Mouse (Mus musculus): ENCODE measurements around the gene Slc35g3. TPM values are rescaled to one million over a fixed set of nuclear protein-coding genes. Genes with fewer than 3 reads are reported as not detected.

Slc35g3 gene
- polyA plus RNA-seq (2014; fragmentation: Illumina TruSeq; extraction: RNeasy Lipid Tissue Mini Kit (QIAGEN cat#74804); ENCODE audit: low read depth, low replicate concordance): 33.7 TPM

GRCm38 (mm10) chr11:69761868-69762267, at the start of gene Slc35g3:
Gene Slc35g3 (minus strand): TSS chr11:69761968.

GRCm38 (mm10) chr11:69804972-69805909, 43.5 kb upstream of the Slc35g3 start, which contains the start of gene Tmem102:
Gene Tmem102 (minus strand): TSS chr11:69805624.

DNA sequence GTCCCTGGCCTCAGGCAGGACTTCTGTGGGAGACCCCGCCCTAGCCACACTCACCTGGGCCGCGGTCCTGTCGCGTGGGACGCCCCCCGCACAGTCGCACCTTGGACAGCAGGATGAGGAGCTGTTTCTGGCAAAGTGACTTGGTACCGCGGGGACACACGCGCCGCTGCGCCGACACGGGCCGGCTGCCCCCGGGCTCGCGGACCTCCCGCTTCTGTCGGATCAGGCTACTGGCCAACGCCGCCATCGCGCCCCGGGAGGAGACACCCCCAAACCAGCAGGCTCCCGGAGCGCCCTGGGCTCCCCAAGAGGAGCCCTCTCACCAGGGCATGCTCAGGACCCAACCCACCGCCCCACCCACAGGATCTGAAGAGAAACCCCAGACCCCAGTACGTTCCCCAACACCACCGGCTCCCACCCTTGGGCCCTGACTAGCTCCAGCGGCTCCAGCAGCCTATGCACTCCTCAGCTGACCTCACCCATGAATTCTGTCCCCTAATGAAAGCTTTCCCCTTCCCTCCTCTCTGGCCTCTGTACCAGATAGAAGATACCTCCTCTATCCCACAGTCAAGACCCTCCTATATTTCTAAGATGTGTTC, 39.7 kb upstream of the Slc35g3 start, which contains the start of gene Fgf11:
Fgf11 (minus strand) TSS at position 479 of the 599 bp plus-strand sequence.

DNA sequence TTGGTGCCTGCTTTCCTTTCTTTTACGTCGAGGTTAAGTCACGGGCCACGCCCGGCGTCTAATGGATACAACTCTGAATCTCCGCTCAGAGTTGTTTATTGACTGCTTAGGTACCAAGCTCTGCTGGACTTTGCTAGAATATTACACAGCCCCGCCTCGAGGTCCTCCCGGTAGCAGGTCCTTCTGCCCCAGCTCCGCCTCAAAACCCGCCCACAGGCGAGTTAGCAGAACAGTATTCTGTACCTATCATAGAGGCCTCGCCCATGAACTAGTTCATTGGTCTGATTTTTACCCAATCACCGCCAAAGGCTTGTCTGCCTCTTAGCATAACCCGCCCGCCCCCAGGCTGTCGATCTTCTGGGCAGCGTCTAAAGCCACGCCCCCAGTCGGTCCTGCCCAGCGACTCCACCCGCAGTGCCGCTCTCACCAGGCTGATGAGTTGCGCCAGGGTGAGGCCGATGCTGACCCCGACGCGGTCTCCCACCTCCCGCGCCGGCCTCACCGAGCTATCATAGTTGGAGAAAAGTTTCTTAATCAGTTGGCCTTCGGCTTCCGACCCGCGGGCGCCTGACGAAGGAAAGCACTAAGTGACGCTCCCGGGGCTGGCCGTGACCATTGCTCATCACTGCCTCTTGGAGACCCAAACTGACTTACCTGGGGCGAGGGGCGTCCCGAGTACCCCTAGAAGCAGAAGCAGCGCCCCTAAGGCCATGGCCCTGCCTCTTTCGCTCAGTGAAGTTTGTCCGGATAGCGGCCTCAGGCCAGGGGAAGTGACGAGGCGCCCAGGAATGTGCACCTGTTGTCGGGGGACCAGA, 33.6 kb upstream of the Slc35g3 start, which contains the start of gene Chrnb1:
Chrnb1 (minus strand) TSS at position 776 of the 815 bp plus-strand sequence.

GRCm38 (mm10) chr11:69765221-69766125, 3.7 kb upstream of the Slc35g3 start, which contains the start of gene Zbtb4:
Gene Zbtb4 (plus strand): TSS chr11:69765912.

DNA sequence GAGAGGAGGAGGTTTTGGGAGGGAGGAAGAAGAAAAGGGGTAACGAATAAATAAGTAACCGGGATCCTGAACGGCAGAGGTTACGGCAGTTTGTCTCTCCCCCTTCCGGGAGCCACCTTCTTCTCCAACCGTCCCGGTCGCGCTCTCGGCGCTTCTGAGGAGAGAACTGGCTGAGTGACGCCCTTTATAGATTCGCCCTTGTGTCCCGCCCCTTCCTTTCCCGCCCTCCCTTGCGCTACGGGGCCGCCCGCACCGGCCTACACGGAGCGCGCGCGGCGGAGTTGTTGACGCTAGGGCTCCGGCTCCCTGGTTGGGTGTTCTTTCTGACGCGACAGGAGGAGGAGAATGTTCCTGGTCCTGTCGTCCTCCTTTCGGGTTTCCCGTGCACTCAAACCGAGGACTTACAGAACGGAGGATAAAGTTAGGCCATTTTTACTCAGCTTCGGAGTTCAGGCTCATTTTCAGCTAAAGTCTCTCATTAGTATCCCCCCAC, 3.2 kb downstream of the Slc35g3 start, which contains the start of gene Polr2a:
Polr2a (minus strand) TSS at position 160 of the 493 bp plus-strand sequence.

Other genes starting within 250 kb of the Slc35g3 start
- gene Dnah2, start 212.9 kb downstream of the Slc35g3 start, polyA plus RNA-seq (2014; fragmentation: Illumina TruSeq; extraction: RNeasy Lipid Tissue Mini Kit (QIAGEN cat#74804); ENCODE audit: low read depth, low replicate concordance): 10.4 TPM
- 0.48 TPM for gene Efnb3, start 201.8 kb downstream of the Slc35g3 start, polyA plus RNA-seq (2014; fragmentation: Illumina TruSeq; extraction: RNeasy Lipid Tissue Mini Kit (QIAGEN cat#74804); ENCODE audit: low read depth, low replicate concordance)
- gene Wrap53, start 181.7 kb downstream of the Slc35g3 start, polyA plus RNA-seq (2014; fragmentation: Illumina TruSeq; extraction: RNeasy Lipid Tissue Mini Kit (QIAGEN cat#74804); ENCODE audit: low read depth, low replicate concordance): 1.1 TPM
- gene Trp53, start 181.6 kb downstream of the Slc35g3 start, polyA plus RNA-seq (2014; fragmentation: Illumina TruSeq; extraction: RNeasy Lipid Tissue Mini Kit (QIAGEN cat#74804); ENCODE audit: low read depth, low replicate concordance): 2.5 TPM
- gene Atp1b2, start 156.0 kb downstream of the Slc35g3 start, polyA plus RNA-seq (2014; fragmentation: Illumina TruSeq; extraction: RNeasy Lipid Tissue Mini Kit (QIAGEN cat#74804); ENCODE audit: low read depth, low replicate concordance): 23.7 TPM
- gene Shbg, start 144.1 kb downstream of the Slc35g3 start, polyA plus RNA-seq (2014; fragmentation: Illumina TruSeq; extraction: RNeasy Lipid Tissue Mini Kit (QIAGEN cat#74804); ENCODE audit: low read depth, low replicate concordance): 2.6 TPM
- gene Sat2, start 139.9 kb downstream of the Slc35g3 start, polyA plus RNA-seq (2014; fragmentation: Illumina TruSeq; extraction: RNeasy Lipid Tissue Mini Kit (QIAGEN cat#74804); ENCODE audit: low read depth, low replicate concordance): 6.7 TPM
- gene Fxr2, start 129.0 kb downstream of the Slc35g3 start, polyA plus RNA-seq (2014; fragmentation: Illumina TruSeq; extraction: RNeasy Lipid Tissue Mini Kit (QIAGEN cat#74804); ENCODE audit: low read depth, low replicate concordance): 16.0 TPM
- gene Sox15, start 106.7 kb downstream of the Slc35g3 start, polyA plus RNA-seq (2014; fragmentation: Illumina TruSeq; extraction: RNeasy Lipid Tissue Mini Kit (QIAGEN cat#74804); ENCODE audit: low read depth, low replicate concordance): not detected
- 8.7 TPM for gene Mpdu1, start 99.3 kb downstream of the Slc35g3 start, polyA plus RNA-seq (2014; fragmentation: Illumina TruSeq; extraction: RNeasy Lipid Tissue Mini Kit (QIAGEN cat#74804); ENCODE audit: low read depth, low replicate concordance)
- 0.91 TPM for gene Cd68, start 95.8 kb downstream of the Slc35g3 start, polyA plus RNA-seq (2014; fragmentation: Illumina TruSeq; extraction: RNeasy Lipid Tissue Mini Kit (QIAGEN cat#74804); ENCODE audit: low read depth, low replicate concordance)
- 265 TPM for gene Eif4a1, start 89.5 kb downstream of the Slc35g3 start, polyA plus RNA-seq (2014; fragmentation: Illumina TruSeq; extraction: RNeasy Lipid Tissue Mini Kit (QIAGEN cat#74804); ENCODE audit: low read depth, low replicate concordance)
- 94.6 TPM for gene Senp3, start 79.9 kb downstream of the Slc35g3 start, polyA plus RNA-seq (2014; fragmentation: Illumina TruSeq; extraction: RNeasy Lipid Tissue Mini Kit (QIAGEN cat#74804); ENCODE audit: low read depth, low replicate concordance)
- 3.8 TPM for gene Tnfsf13, start 76.2 kb downstream of the Slc35g3 start, polyA plus RNA-seq (2014; fragmentation: Illumina TruSeq; extraction: RNeasy Lipid Tissue Mini Kit (QIAGEN cat#74804); ENCODE audit: low read depth, low replicate concordance)
- gene Tnfsf12, start 66.1 kb downstream of the Slc35g3 start, polyA plus RNA-seq (2014; fragmentation: Illumina TruSeq; extraction: RNeasy Lipid Tissue Mini Kit (QIAGEN cat#74804); ENCODE audit: low read depth, low replicate concordance): 0.20 TPM
- 1.7 TPM for gene Tnfsfm13, start 65.9 kb downstream of the Slc35g3 start, polyA plus RNA-seq (2014; fragmentation: Illumina TruSeq; extraction: RNeasy Lipid Tissue Mini Kit (QIAGEN cat#74804); ENCODE audit: low read depth, low replicate concordance)
- 43.5 TPM for gene Polr2a, start 3.3 kb downstream of the Slc35g3 start, polyA plus RNA-seq (2014; fragmentation: Illumina TruSeq; extraction: RNeasy Lipid Tissue Mini Kit (QIAGEN cat#74804); ENCODE audit: low read depth, low replicate concordance)
- gene Zbtb4, start 3.9 kb upstream of the Slc35g3 start, polyA plus RNA-seq (2014; fragmentation: Illumina TruSeq; extraction: RNeasy Lipid Tissue Mini Kit (QIAGEN cat#74804); ENCODE audit: low read depth, low replicate concordance): 3.6 TPM
- 0.24 TPM for gene Chrnb1, start 34.0 kb upstream of the Slc35g3 start, polyA plus RNA-seq (2014; fragmentation: Illumina TruSeq; extraction: RNeasy Lipid Tissue Mini Kit (QIAGEN cat#74804); ENCODE audit: low read depth, low replicate concordance)
- 3.7 TPM for gene Fgf11, start 39.9 kb upstream of the Slc35g3 start, polyA plus RNA-seq (2014; fragmentation: Illumina TruSeq; extraction: RNeasy Lipid Tissue Mini Kit (QIAGEN cat#74804); ENCODE audit: low read depth, low replicate concordance)
- gene Tmem102, start 43.7 kb upstream of the Slc35g3 start, polyA plus RNA-seq (2014; fragmentation: Illumina TruSeq; extraction: RNeasy Lipid Tissue Mini Kit (QIAGEN cat#74804); ENCODE audit: low read depth, low replicate concordance): not detected
- gene Gm39566, start 53.3 kb upstream of the Slc35g3 start, polyA plus RNA-seq (2014; fragmentation: Illumina TruSeq; extraction: RNeasy Lipid Tissue Mini Kit (QIAGEN cat#74804); ENCODE audit: low read depth, low replicate concordance): 131 TPM
- gene Spem2, start 56.5 kb upstream of the Slc35g3 start, polyA plus RNA-seq (2014; fragmentation: Illumina TruSeq; extraction: RNeasy Lipid Tissue Mini Kit (QIAGEN cat#74804); ENCODE audit: low read depth, low replicate concordance): 15.9 TPM
- 145 TPM for gene Spem1, start 60.2 kb upstream of the Slc35g3 start, polyA plus RNA-seq (2014; fragmentation: Illumina TruSeq; extraction: RNeasy Lipid Tissue Mini Kit (QIAGEN cat#74804); ENCODE audit: low read depth, low replicate concordance)
- 0.17 TPM for gene Nlgn2, start 75.8 kb upstream of the Slc35g3 start, polyA plus RNA-seq (2014; fragmentation: Illumina TruSeq; extraction: RNeasy Lipid Tissue Mini Kit (QIAGEN cat#74804); ENCODE audit: low read depth, low replicate concordance)
- gene Tmem256, start 76.5 kb upstream of the Slc35g3 start, polyA plus RNA-seq (2014; fragmentation: Illumina TruSeq; extraction: RNeasy Lipid Tissue Mini Kit (QIAGEN cat#74804); ENCODE audit: low read depth, low replicate concordance): 4.6 TPM
- 0.28 TPM for gene Plscr3, start 84.4 kb upstream of the Slc35g3 start, polyA plus RNA-seq (2014; fragmentation: Illumina TruSeq; extraction: RNeasy Lipid Tissue Mini Kit (QIAGEN cat#74804); ENCODE audit: low read depth, low replicate concordance)
- 0.07 TPM for gene Tnk1, start 96.8 kb upstream of the Slc35g3 start, polyA plus RNA-seq (2014; fragmentation: Illumina TruSeq; extraction: RNeasy Lipid Tissue Mini Kit (QIAGEN cat#74804); ENCODE audit: low read depth, low replicate concordance)
- 8.3 TPM for gene Tmem95, start 116.0 kb upstream of the Slc35g3 start, polyA plus RNA-seq (2014; fragmentation: Illumina TruSeq; extraction: RNeasy Lipid Tissue Mini Kit (QIAGEN cat#74804); ENCODE audit: low read depth, low replicate concordance)
- gene Kctd11, start 119.4 kb upstream of the Slc35g3 start, polyA plus RNA-seq (2014; fragmentation: Illumina TruSeq; extraction: RNeasy Lipid Tissue Mini Kit (QIAGEN cat#74804); ENCODE audit: low read depth, low replicate concordance): 0.22 TPM
- gene Acap1, start 133.6 kb upstream of the Slc35g3 start, polyA plus RNA-seq (2014; fragmentation: Illumina TruSeq; extraction: RNeasy Lipid Tissue Mini Kit (QIAGEN cat#74804); ENCODE audit: low read depth, low replicate concordance): 1.7 TPM
- 291 TPM for gene 2810408A11Rik, start 139.0 kb upstream of the Slc35g3 start, polyA plus RNA-seq (2014; fragmentation: Illumina TruSeq; extraction: RNeasy Lipid Tissue Mini Kit (QIAGEN cat#74804); ENCODE audit: low read depth, low replicate concordance)
- 5.5 TPM for gene Neurl4, start 139.1 kb upstream of the Slc35g3 start, polyA plus RNA-seq (2014; fragmentation: Illumina TruSeq; extraction: RNeasy Lipid Tissue Mini Kit (QIAGEN cat#74804); ENCODE audit: low read depth, low replicate concordance)
- 66.3 TPM for gene Gps2, start 151.9 kb upstream of the Slc35g3 start, polyA plus RNA-seq (2014; fragmentation: Illumina TruSeq; extraction: RNeasy Lipid Tissue Mini Kit (QIAGEN cat#74804); ENCODE audit: low read depth, low replicate concordance)
- 247 TPM for gene Eif5a, start 160.0 kb upstream of the Slc35g3 start, polyA plus RNA-seq (2014; fragmentation: Illumina TruSeq; extraction: RNeasy Lipid Tissue Mini Kit (QIAGEN cat#74804); ENCODE audit: low read depth, low replicate concordance)
- gene Ybx2, start 173.8 kb upstream of the Slc35g3 start, polyA plus RNA-seq (2014; fragmentation: Illumina TruSeq; extraction: RNeasy Lipid Tissue Mini Kit (QIAGEN cat#74804); ENCODE audit: low read depth, low replicate concordance): 1,705 TPM
- 0.07 TPM for gene Slc2a4, start 186.2 kb upstream of the Slc35g3 start, polyA plus RNA-seq (2014; fragmentation: Illumina TruSeq; extraction: RNeasy Lipid Tissue Mini Kit (QIAGEN cat#74804); ENCODE audit: low read depth, low replicate concordance)
- 0.36 TPM for gene Cldn7, start 202.8 kb upstream of the Slc35g3 start, polyA plus RNA-seq (2014; fragmentation: Illumina TruSeq; extraction: RNeasy Lipid Tissue Mini Kit (QIAGEN cat#74804); ENCODE audit: low read depth, low replicate concordance)
- 35.9 TPM for gene Ctdnep1, start 219.2 kb upstream of the Slc35g3 start, polyA plus RNA-seq (2014; fragmentation: Illumina TruSeq; extraction: RNeasy Lipid Tissue Mini Kit (QIAGEN cat#74804); ENCODE audit: low read depth, low replicate concordance)
- gene Elp5, start 220.5 kb upstream of the Slc35g3 start, polyA plus RNA-seq (2014; fragmentation: Illumina TruSeq; extraction: RNeasy Lipid Tissue Mini Kit (QIAGEN cat#74804); ENCODE audit: low read depth, low replicate concordance): 70.4 TPM
- 586 TPM for gene Gabarap, start 229.2 kb upstream of the Slc35g3 start, polyA plus RNA-seq (2014; fragmentation: Illumina TruSeq; extraction: RNeasy Lipid Tissue Mini Kit (QIAGEN cat#74804); ENCODE audit: low read depth, low replicate concordance)
- gene Phf23, start 233.8 kb upstream of the Slc35g3 start, polyA plus RNA-seq (2014; fragmentation: Illumina TruSeq; extraction: RNeasy Lipid Tissue Mini Kit (QIAGEN cat#74804); ENCODE audit: low read depth, low replicate concordance): 12.7 TPM
- 0.98 TPM for gene Dvl2, start 238.6 kb upstream of the Slc35g3 start, polyA plus RNA-seq (2014; fragmentation: Illumina TruSeq; extraction: RNeasy Lipid Tissue Mini Kit (QIAGEN cat#74804); ENCODE audit: low read depth, low replicate concordance)

Measured in testis, adult 10 weeks (tissue).